Mouse (Mus musculus) embryonic fibroblast, embryonic 13.5 days (primary cell): ENCODE data around the gene Tmem182.

Experiments
- CTCF ChIP-seq: IDR thresholded peaks from 2 replicates; pipeline ENCODE4 v1.5.1; 2011; ENCODE audit warnings: mild to moderate bottlenecking, control low read depth, low read length, moderate library complexity, borderline replicate concordance; ENCODE audit not compliant: insufficient read depth
- POLR2A ChIP-seq: IDR thresholded peaks from 2 replicates; pipeline ENCODE4 v1.6.1; 2011; ENCODE audit warnings: low read depth, mild to moderate bottlenecking, control low read depth, low read length, moderate library complexity

- TF ChIP-seq POLR2A = no peak
- no peak for TF ChIP-seq CTCF
Measured at GRCm38 (mm10) chr1:40880527-40880926, 75.1 kb downstream of the Tmem182 start.
